23 mouse cellular contexts compared by ENCODE assay signal in genomic region chr6:91990101-91990500, GRCm38 (mm10). TPM values are rescaled to one million over a fixed set of nuclear protein-coding genes. Genes with fewer than 3 reads are reported as not detected.
A peak's percentile ranks its signal among the peaks of the same experiment; 100 is the strongest.
DNase-seq lines count a peak whose midpoint lies in the region; ATAC-seq and TF ChIP-seq lines count a peak whose summit lies in the region.
"Had no signal": no experiment of that assay in that cellular context is flagged by ENCODE, and none has a peak within 500 bp of the region (broad histone marks: within the 10 kb centered on the region; RNA-seq: fewer than 3 reads in every experiment).

No protein-coding gene starts in this region.

- H3K4me1 ChIP-seq in cerebellum, adult 2 months (ENCODE audit: control insufficient read depth, insufficient read depth, low read length) = peaks cover 5% of the 10 kb centered on the region; the same call in 1 of the 2 replicates
- H3K4me1 ChIP-seq in hindbrain, postnatal 0 days (ENCODE audit: insufficient read depth, low read length) = no peaks in the 10 kb centered on the region
- H3K4me1 ChIP-seq: forebrain, embryonic 10.5 days; forebrain, embryonic 13.5 days had no signal

- no peak overlapping the region for H3K27ac ChIP-seq in cerebellum, adult 2 months (ENCODE audit: insufficient read depth, low read length)
- no peak overlapping the region for H3K27ac ChIP-seq in hindbrain, postnatal 0 days
- H3K27ac ChIP-seq: forebrain, embryonic 10.5 days; forebrain, embryonic 13.5 days; gastrocnemius, adult 2 months; heart, embryonic 15.5 days; hindbrain, embryonic 14.5 days had no signal

- H3K4me3 ChIP-seq in cerebellum, adult 2 months (replicated peaks; ENCODE audit: insufficient read depth, low read depth, low read length) = no peak overlapping the region
- no peak overlapping the region for H3K4me3 ChIP-seq in hindbrain, postnatal 0 days (ENCODE audit: low read length)
- H3K4me3 ChIP-seq: forebrain, embryonic 10.5 days; forebrain, embryonic 13.5 days; gastrocnemius, adult 2 months; heart, embryonic 12.5 days; heart, embryonic 15.5 days had no signal

- H3K27me3 ChIP-seq in cerebellum, adult 2 months (ENCODE audit: control insufficient read depth, insufficient read depth, low read length) = no peaks in the 10 kb centered on the region
- no peaks in the 10 kb centered on the region for H3K27me3 ChIP-seq in hindbrain, postnatal 0 days (ENCODE audit: insufficient read depth, low read length)
- H3K27me3 ChIP-seq: forebrain, embryonic 13.5 days had no signal

- no peak for TF ChIP-seq POLR2A in cerebellum, adult 2 months (IDR thresholded peaks at IDR 0.05; ENCODE audit: borderline replicate concordance, insufficient read depth, low read length)

- WGBS in cerebellum, adult 2 months = 14% methylated on average over 8 of the region's 8 CpGs
- 83% methylated on average over 8 of the region's 8 CpGs for WGBS in hindbrain, postnatal 0 days

- H3K36me3 ChIP-seq in hindbrain, postnatal 0 days (ENCODE audit: insufficient read depth, low read length) = no peaks in the 10 kb centered on the region
- H3K36me3 ChIP-seq: forebrain, embryonic 10.5 days; heart, embryonic 15.5 days had no signal

- TF ChIP-seq CTCF in cerebellum, adult 2 months (IDR thresholded peaks at IDR 0.05; ENCODE audit: borderline replicate concordance, insufficient read depth, low read depth, low read length) = no peak
- TF ChIP-seq CTCF in hindbrain, postnatal 0 days (IDR thresholded peaks at IDR 0.05; ENCODE audit: low read depth) = no peak

- no peak for DNase-seq in cerebellum, postnatal 4 days (ENCODE audit: low spot score in 2 of 2)
- peak; percentile 35 to 76 for DNase-seq in cerebellum, adult 2 months
- DNase-seq in cerebellum, adult 9-11 months = peak; percentile 55
- no peak for DNase-seq in embryo, embryonic 10.5 days (ENCODE audit: low spot score)
- no peak for DNase-seq in right cerebral cortex, adult 18-20 months
- no peak for DNase-seq in hindbrain, postnatal 0 days (ENCODE audit: low spot score)
- DNase-seq: adrenal gland, adult 8-10 months; adrenal gland, postnatal 25 days; forebrain, postnatal 0 days; gastrocnemius, adult 2 months; gastrocnemius, postnatal 14 days; heart, adult 18-20 months; heart, postnatal 14 days; heart, postnatal 4 days; kidney, adult 2 months had no signal

- no peaks in the 10 kb centered on the region for H3K9me3 ChIP-seq in hindbrain, postnatal 0 days (ENCODE audit: low read length)
- H3K9me3 ChIP-seq: forebrain, embryonic 10.5 days; forebrain, embryonic 13.5 days; heart, embryonic 12.5 days; heart, embryonic 15.5 days had no signal

- H3K9ac ChIP-seq in hindbrain, postnatal 0 days (replicated peaks; ENCODE audit: low read length) = no peak overlapping the region
- H3K9ac ChIP-seq: forebrain, embryonic 13.5 days; forebrain, postnatal 0 days; heart, embryonic 12.5 days; heart, embryonic 15.5 days; hindbrain, embryonic 14.5 days had no signal

- no peak overlapping the region for H3K4me2 ChIP-seq in hindbrain, postnatal 0 days (ENCODE audit: low read depth, low read length)
- H3K4me2 ChIP-seq: forebrain, embryonic 13.5 days; heart, embryonic 12.5 days; heart, embryonic 15.5 days; hindbrain, embryonic 14.5 days had no signal

- ATAC-seq in cerebellum, adult (ENCODE audit: insufficient number of reproducible peaks, low FRiP score, low TSS enrichment) = peak; percentile 74
- ATAC-seq in hindbrain, postnatal 0 days = no peak
- ATAC-seq: activated CD4-positive, CD25-positive, alpha-beta regulatory T cell, adult 4 months; forebrain, embryonic 13.5 days; forebrain, postnatal 0 days; intestine, postnatal 0 days had no signal

RNA-seq across cellular contexts. Expression of gene Fgd5, which starts 11.4 kb away (rescaled TPM):
- polyA plus RNA-seq in cerebellum, adult 2 months (2012; rRNA removed) = 4.5 and 4.9 TPM in 2 replicates
- total RNA-seq in hindbrain, postnatal 0 days (2014; rRNA removed) = 17.6 and 17.7 TPM in 2 replicates
- polyA plus RNA-seq in hindbrain, postnatal 0 days (2015; fragmentation: Nextera tagmentation; extraction: Ambion mirVana) = 9.1 and 9.4 TPM in 2 replicates

Comparison
In these comparisons a context has a peak if more than half of its experiments do, and no peak if none do; other contexts are left out.
1. DNase-seq: peak in cerebellum, adult 2 months (2 of 2) and cerebellum, adult 9-11 months (single experiment); none in cerebellum, postnatal 4 days (0 of 2), embryo, embryonic 10.5 days (single experiment), right cerebral cortex, adult 18-20 months (single experiment) and hindbrain, postnatal 0 days (single experiment).